ENCODE assay signal across 8 mouse cellular contexts in genomic region chr2:58711935-58712334, GRCm38 (mm10).
DNase-seq lines count a peak whose midpoint lies in the region; ATAC-seq lines count a peak whose summit lies in the region.

No protein-coding gene starts in this region.

- ATAC-seq in cerebellum, adult (ENCODE audit: insufficient number of reproducible peaks, low FRiP score, low TSS enrichment): no peak
- ATAC-seq in intestine, embryonic 15.5 days: peak; percentile 71
- peak; percentile 58; the same call in 1 of the 2 replicates for ATAC-seq in liver, embryonic 13.5 days (ENCODE audit: low read depth)

- H3K36me3 ChIP-seq in intestine, embryonic 15.5 days: no peaks in the 10 kb centered on the region
- no peaks in the 10 kb centered on the region for H3K36me3 ChIP-seq in liver, embryonic 13.5 days

- no peak overlapping the region for H3K4me2 ChIP-seq in intestine, embryonic 15.5 days (replicated peaks)
- H3K4me2 ChIP-seq in liver, embryonic 13.5 days: no peak overlapping the region

- 38% methylated on average over 5 of the region's 5 CpGs for whole genome bisulfite sequencing in intestine, embryonic 15.5 days
- 48% methylated on average over 5 of the region's 5 CpGs for WGBS in liver, embryonic 13.5 days (ENCODE audit: insufficient replicate concordance)

- no peaks in the 10 kb centered on the region for H3K9me3 ChIP-seq in intestine, embryonic 15.5 days
- H3K9me3 ChIP-seq in liver, embryonic 13.5 days (replicated peaks): no peaks in the 10 kb centered on the region

- H3K4me1 ChIP-seq in intestine, embryonic 15.5 days (replicated peaks): no peaks in the 10 kb centered on the region
- no peaks in the 10 kb centered on the region for H3K4me1 ChIP-seq in liver, embryonic 13.5 days (replicated peaks)

- DNase-seq in cerebellum, postnatal 10 days: peak; percentile 84 to 89
- DNase-seq in urinary bladder, postnatal 25 days (ENCODE audit: low spot score): peak; percentile 15
- DNase-seq in urinary bladder, adult 2 months (ENCODE audit: low spot score): no peak
- no peak for DNase-seq in liver, embryonic 13.5 days
- DNase-seq in right cerebral cortex, postnatal 14 days: peak; percentile 14
- DNase-seq in spleen, postnatal 36 days (ENCODE audit: low spot score in 2 of 2): no peak

- H3K9ac ChIP-seq in intestine, embryonic 15.5 days: no peak overlapping the region
- no peak overlapping the region for H3K9ac ChIP-seq in liver, embryonic 13.5 days

- H3K4me3 ChIP-seq in intestine, embryonic 15.5 days (replicated peaks): no peak overlapping the region
- H3K4me3 ChIP-seq in liver, embryonic 13.5 days (replicated peaks): no peak overlapping the region

- H3K27me3 ChIP-seq in intestine, embryonic 15.5 days (replicated peaks): no peaks in the 10 kb centered on the region
- no peaks in the 10 kb centered on the region for H3K27me3 ChIP-seq in liver, embryonic 13.5 days

- no peak overlapping the region for H3K27ac ChIP-seq in intestine, embryonic 15.5 days
- H3K27ac ChIP-seq in liver, embryonic 13.5 days: no peak overlapping the region

Comparison
In these comparisons a context has a peak if more than half of its experiments do, and no peak if none do; other contexts are left out.
1. DNase-seq: peak in cerebellum, postnatal 10 days (2 of 2), urinary bladder, postnatal 25 days (single experiment) and right cerebral cortex, postnatal 14 days (single experiment); none in urinary bladder, adult 2 months (single experiment), liver, embryonic 13.5 days (single experiment) and spleen, postnatal 36 days (0 of 2).